Mouse (Mus musculus) embryonic fibroblast, embryonic 13.5 days (primary cell): ENCODE results near the gene Mael. TPM values are rescaled to one million over a fixed set of nuclear protein-coding genes. Genes with fewer than 3 reads are reported as not detected.

Source experiments
- H3K27ac ChIP-seq: 2 replicates; pipeline ENCODE4 v1.5.1; 2012; ENCODE audit warnings: low read length, control low read depth, inconsistent platforms; ENCODE audit not compliant: insufficient read depth
- H3K4me1 ChIP-seq: 2 replicates; pipeline ENCODE4 v1.6.1; 2011; ENCODE audit warnings: low read length; ENCODE audit not compliant: control insufficient read depth, insufficient read depth
- H3K4me3 ChIP-seq: 2 replicates; pipeline ENCODE4 v1.5.1; 2011; ENCODE audit warnings: mild to moderate bottlenecking, control low read depth, low read length; ENCODE audit not compliant: insufficient read depth
- CTCF ChIP-seq: IDR thresholded peaks from 2 replicates; pipeline ENCODE4 v1.5.1; 2011; ENCODE audit warnings: mild to moderate bottlenecking, control low read depth, low read length, moderate library complexity, borderline replicate concordance; ENCODE audit not compliant: insufficient read depth
- POLR2A ChIP-seq: IDR thresholded peaks from 2 replicates; pipeline ENCODE4 v1.6.1; 2011; ENCODE audit warnings: low read depth, mild to moderate bottlenecking, control low read depth, low read length, moderate library complexity
- polyA plus RNA-seq: library from polyadenylated mRNA; stranded (reverse); fragments of >200 nt; gene quantifications from 2 replicates; pipeline ENCODE4 v1.2.4, GENCODE M21; 2011; ENCODE audit warnings: low read depth; ENCODE audit not compliant: missing spikeins, insufficient read length

The Mael gene
- polyA plus RNA-seq, 1 experiment = not detected

GRCm38 (mm10) chr1:166244285-166244684 lies 5.7 kb upstream of the Mael start:
- no peak for TF ChIP-seq POLR2A
- no peak for TF ChIP-seq CTCF
- Histone ChIP-seq H3K4me3 (no peak overlapping the region), H3K4me1 (no peaks in the 10 kb centered on the region), H3K27ac (no peak overlapping the region)

GRCm38 (mm10) chr1:166214181-166214580 lies 24.4 kb downstream of the Mael start:
- Histone ChIP-seq H3K4me1 (no peaks in the 10 kb centered on the region), H3K27ac (no peak overlapping the region), H3K4me3 (no peak overlapping the region)
- TF ChIP-seq POLR2A = no peak
- TF ChIP-seq CTCF = no peak

DNA sequence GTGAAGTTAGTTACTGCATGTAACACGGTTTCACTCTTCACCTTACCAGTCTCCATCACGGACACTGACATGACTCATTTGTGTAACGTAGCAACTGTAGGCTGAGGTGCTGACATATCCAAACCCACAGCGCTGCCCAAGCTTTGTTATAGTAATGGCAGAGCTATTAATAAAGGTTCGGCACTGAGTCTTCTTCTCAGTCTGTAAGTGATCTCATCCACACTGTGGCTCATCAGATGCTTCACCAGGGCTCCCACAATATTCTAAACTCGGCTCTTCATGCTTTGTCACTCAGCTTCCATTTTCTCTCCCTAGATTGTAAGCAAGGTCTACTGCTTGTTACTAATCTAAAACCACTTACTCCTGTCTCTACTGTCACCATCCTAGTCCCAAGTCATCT lies 29.2 kb downstream of the Mael start:
- no peak for TF ChIP-seq CTCF
- no peak for TF ChIP-seq POLR2A
- H3K4me1 ChIP-seq = no peaks in the 10 kb centered on the region
- H3K27ac ChIP-seq = no peak overlapping the region
- H3K4me3 ChIP-seq = no peak overlapping the region

- H3K27ac ChIP-seq = no peak overlapping the region
- H3K4me1 ChIP-seq = no peaks in the 10 kb centered on the region
- H3K4me3 ChIP-seq = no peak overlapping the region
- TF ChIP-seq POLR2A (no peak), CTCF (no peak)
Observed at GRCm38 (mm10) chr1:166205159-166205558, 33.4 kb downstream of the Mael start.

GRCm38 (mm10) chr1:166204171-166204570 lies 34.4 kb downstream of the Mael start:
- Histone ChIP-seq H3K4me1 (no peaks in the 10 kb centered on the region), H3K27ac (no peak overlapping the region), H3K4me3 (no peak overlapping the region)
- TF ChIP-seq CTCF = no peak
- no peak for TF ChIP-seq POLR2A

- no peak overlapping the region for H3K4me3 ChIP-seq
- H3K27ac ChIP-seq = no peak overlapping the region
- TF ChIP-seq POLR2A (no peak), CTCF (no peak)
- H3K4me1 ChIP-seq = no peaks in the 10 kb centered on the region
Observed at GRCm38 (mm10) chr1:166189821-166190220, 48.7 kb downstream of the Mael start.

DNA sequence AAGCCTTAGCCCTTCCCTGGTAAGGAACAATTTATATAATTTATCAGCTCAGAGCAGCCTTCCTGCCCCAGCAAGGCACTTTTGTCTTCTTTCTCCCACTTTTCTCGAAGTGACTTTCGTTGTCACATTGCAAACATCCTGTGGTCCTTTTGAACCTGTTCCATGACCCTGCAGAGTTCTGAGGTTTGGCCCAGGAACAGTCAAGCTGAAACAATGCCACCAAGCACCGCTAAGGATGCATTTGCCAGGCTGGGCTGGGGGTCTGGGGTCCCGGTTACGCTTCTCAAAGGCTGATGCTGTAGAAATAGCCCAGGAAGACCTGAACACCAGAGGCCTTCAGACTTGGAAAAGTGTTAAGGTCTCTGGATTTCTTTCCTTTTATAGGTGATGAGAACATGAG lies 53.2 kb downstream of the Mael start:
- H3K4me1 ChIP-seq = no peaks in the 10 kb centered on the region
- TF ChIP-seq CTCF = no peak
- no peak for TF ChIP-seq POLR2A
- no peak overlapping the region for H3K4me3 ChIP-seq
- H3K27ac ChIP-seq = no peak overlapping the region

DNA sequence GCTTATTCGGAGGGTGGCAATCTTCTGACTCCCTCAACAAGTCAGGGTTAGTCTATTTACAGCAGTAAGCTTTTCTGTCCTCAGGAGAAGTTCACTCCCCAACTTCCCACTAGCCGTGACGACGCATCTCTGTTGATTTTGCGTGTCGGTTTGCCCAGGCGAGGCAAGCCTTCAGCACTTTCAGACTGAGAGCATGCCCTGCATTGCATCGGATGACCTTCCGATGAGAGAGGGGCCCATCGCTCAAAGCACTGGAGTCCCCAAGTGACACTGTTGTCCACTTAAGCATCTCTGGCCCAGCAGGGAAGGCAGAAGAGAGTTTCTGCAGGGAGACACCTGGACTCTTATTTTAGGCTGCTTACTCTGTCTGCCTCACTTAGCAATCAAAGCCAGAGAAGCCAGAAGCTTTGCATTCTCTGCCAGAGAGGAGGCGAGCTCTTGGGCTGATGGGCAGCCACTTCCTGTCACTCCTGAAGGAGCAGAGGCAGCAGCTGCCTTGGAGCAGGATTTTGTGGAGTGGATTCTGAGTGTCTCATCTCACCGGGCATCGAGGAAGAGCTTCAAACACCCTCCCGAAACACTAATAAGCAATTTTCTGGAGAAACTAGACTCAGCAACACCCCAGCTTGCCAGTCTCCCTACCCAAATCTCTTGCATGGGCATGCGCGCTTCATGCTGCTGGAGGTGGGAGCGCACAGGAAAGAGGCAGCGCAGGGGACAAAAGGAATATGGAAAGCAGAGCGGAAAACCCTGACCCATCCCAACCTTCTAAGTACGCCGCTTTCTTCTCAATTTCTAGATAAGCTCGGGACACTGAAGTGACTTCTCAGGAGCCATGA lies 53.9 kb downstream of the Mael start:
- Histone ChIP-seq H3K4me3 (no peak overlapping the region), H3K27ac (no peak overlapping the region), H3K4me1 (no peaks in the 10 kb centered on the region)
- TF ChIP-seq CTCF (no peak), POLR2A (no peak)

GRCm38 (mm10) chr1:166182952-166183627 lies 55.5 kb downstream of the Mael start:
- Histone ChIP-seq H3K27ac (no peak overlapping the region), H3K4me1 (no peaks in the 10 kb centered on the region), H3K4me3 (no peak overlapping the region)
- no peak for TF ChIP-seq POLR2A
- no peak for TF ChIP-seq CTCF

GRCm38 (mm10) chr1:166181510-166181909 lies 57.0 kb downstream of the Mael start:
- Histone ChIP-seq H3K4me3 (no peak overlapping the region), H3K4me1 (no peaks in the 10 kb centered on the region), H3K27ac (no peak overlapping the region)
- TF ChIP-seq POLR2A = no peak
- TF ChIP-seq CTCF = no peak
